Mouse (Mus musculus) hindbrain, embryonic 11.5 days (tissue): Measurements from ENCODE around the gene Nacc1. TPM values are rescaled to one million over a fixed set of nuclear protein-coding genes. Genes with fewer than 3 reads are reported as not detected.
A peak's percentile ranks its signal among the peaks of the same experiment; 100 is the strongest.

Source experiments
- ATAC-seq: fragments of 200-750 bp; cut with Nextera tagmentation; 2 replicates; pipeline ENCODE4 v1.8.0; 2017; ENCODE audit warnings: mild to moderate bottlenecking, moderate TSS enrichment, moderate library complexity; ENCODE audit not compliant: low FRiP score
- DNase-seq: peaks from one replicate; pipeline ENCODE4 v3.0.0-alpha.2; 2015; ENCODE audit warnings: low spot score
- H3K27ac ChIP-seq: fragments of 300-500 bp; sonication (generic); 2 replicates; pipeline ENCODE4 v1.5.1; 2014; ENCODE audit warnings: mild to moderate bottlenecking, low read depth, low read length
- H3K27me3 ChIP-seq: fragments of 300-500 bp; sonication (generic); 2 replicates; pipeline ENCODE4 v1.6.1; 2014; ENCODE audit warnings: mild to moderate bottlenecking, low read length, moderate library complexity, mixed read lengths; ENCODE audit not compliant: control insufficient read depth, insufficient read depth
- H3K36me3 ChIP-seq: fragments of 300-500 bp; sonication (generic); 2 replicates; pipeline ENCODE4 v1.6.1; 2014; ENCODE audit warnings: mild to moderate bottlenecking, low read length, moderate library complexity, mixed read lengths; ENCODE audit not compliant: control insufficient read depth, insufficient read depth
- H3K4me1 ChIP-seq: fragments of 300-500 bp; sonication (generic); replicated peaks from 2 replicates; pipeline ENCODE4 v1.6.1; 2014; ENCODE audit warnings: low read length, mixed read lengths; ENCODE audit not compliant: control insufficient read depth, insufficient read depth
- H3K4me2 ChIP-seq: fragments of 300-500 bp; sonication (generic); replicated peaks from 2 replicates; pipeline ENCODE4 v1.6.1; 2014; ENCODE audit warnings: mild to moderate bottlenecking, low read depth, low read length
- H3K4me3 ChIP-seq: fragments of 300-500 bp; sonication (generic); 2 replicates; pipeline ENCODE4 v1.5.1; 2014; ENCODE audit warnings: low read depth, low read length
- H3K9ac ChIP-seq: fragments of 300-500 bp; sonication (generic); 2 replicates; pipeline ENCODE4 v1.6.1; 2014; ENCODE audit warnings: low read depth, low read length
- H3K9me3 ChIP-seq: fragments of 300-500 bp; sonication (generic); 2 replicates; pipeline ENCODE4 v1.6.1; 2016; ENCODE audit warnings: low read length; ENCODE audit not compliant: control insufficient read depth
- WGBS: fragments of 180-500 bp; shearing (Covaris S2); extraction: QIAGEN DNeasy Blood & Tissue Kit; methylation state at CpG from one replicate; pipeline ENCODE4 v1.1.7; 2014; 5-methylcytosine and 5-hydroxymethylcytosine counted together
- polyA plus RNA-seq: library from polyadenylated mRNA; unstranded; fragments of >200 nt; fragmentation: Nextera tagmentation; extraction: Ambion mirVana; gene quantifications from 2 replicates; pipeline ENCODE4 v1.2.1, GENCODE M21; 2014

The Nacc1 gene
- polyA plus RNA-seq, 1 experiment from 2014 or later: 20.5 TPM

DNA sequence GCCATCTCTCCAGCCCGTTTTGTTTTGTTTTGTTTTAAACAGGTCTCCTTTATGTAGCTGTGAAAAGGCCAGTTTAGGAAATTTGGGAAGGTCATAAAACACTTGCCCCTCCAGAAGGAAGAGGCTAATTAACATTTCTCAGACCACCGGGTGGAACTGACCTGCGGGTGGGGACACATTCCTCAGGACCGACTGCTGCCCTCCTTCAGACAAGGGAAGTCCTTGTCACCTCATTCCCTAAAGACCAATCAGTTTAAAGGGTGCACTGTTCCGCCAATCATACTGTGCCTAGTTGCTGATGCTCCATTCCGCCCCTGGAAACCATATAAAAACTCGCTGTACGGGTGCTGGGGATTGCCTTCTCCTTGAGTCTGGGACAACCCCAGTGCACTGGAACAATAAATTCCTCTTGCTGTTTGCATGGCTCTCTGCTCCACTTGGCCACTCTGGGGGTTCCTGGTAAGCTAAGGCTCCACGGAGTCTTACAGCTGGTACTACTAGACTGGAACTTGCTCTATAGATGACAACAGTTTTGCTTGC lies 34.5 kb downstream of the Nacc1 start:
- DNase-seq: no peak
- H3K4me3 ChIP-seq: no peak overlapping the region
- no peak for ATAC-seq
- peaks cover 17% of the 10 kb centered on the region for H3K4me1 ChIP-seq
- 63% methylated on average over 9 of the region's 9 CpGs for WGBS
- no peak overlapping the region for H3K9ac ChIP-seq
- no peak overlapping the region for H3K4me2 ChIP-seq
- H3K27me3 ChIP-seq: no peaks in the 10 kb centered on the region
- no peaks in the 10 kb centered on the region for H3K36me3 ChIP-seq
- no peaks in the 10 kb centered on the region for H3K9me3 ChIP-seq
- H3K27ac ChIP-seq: no peak overlapping the region

DNA sequence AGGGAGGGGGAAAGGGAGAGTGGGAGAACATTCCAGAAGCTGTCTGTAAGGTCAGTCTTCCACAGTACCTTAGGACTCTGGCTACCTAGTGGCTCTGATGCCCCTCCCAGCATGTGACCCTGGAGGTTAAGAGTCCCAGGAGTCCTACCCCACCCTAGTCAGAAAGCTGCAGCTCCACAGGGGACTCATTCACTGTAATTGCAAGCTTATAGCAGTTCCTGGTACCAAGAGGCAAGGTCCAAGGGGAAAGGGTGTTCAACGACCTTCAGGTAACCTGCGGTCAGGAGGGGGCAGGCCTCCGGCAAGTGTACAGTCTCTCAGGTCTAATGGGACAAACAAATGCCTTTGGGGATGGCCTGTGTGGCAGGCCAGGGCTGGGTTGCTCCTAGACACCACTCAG lies 37.4 kb downstream of the Nacc1 start:
- Histone ChIP-seq H3K4me1 (peaks cover 5% of the 10 kb centered on the region; the same call in 1 of the 2 replicates), H3K27me3 (no peaks in the 10 kb centered on the region), H3K9ac (peak overlapping the region; percentile 19; the same call in 1 of the 2 replicates), H3K27ac (peak overlapping the region; percentile 67), H3K9me3 (no peaks in the 10 kb centered on the region), H3K4me2 (no peak overlapping the region), H3K4me3 (no peak overlapping the region), H3K36me3 (no peaks in the 10 kb centered on the region)
- DNase-seq (no peak), ATAC-seq (no peak)
- WGBS: 38% methylated on average over 3 of the region's 3 CpGs

DNA sequence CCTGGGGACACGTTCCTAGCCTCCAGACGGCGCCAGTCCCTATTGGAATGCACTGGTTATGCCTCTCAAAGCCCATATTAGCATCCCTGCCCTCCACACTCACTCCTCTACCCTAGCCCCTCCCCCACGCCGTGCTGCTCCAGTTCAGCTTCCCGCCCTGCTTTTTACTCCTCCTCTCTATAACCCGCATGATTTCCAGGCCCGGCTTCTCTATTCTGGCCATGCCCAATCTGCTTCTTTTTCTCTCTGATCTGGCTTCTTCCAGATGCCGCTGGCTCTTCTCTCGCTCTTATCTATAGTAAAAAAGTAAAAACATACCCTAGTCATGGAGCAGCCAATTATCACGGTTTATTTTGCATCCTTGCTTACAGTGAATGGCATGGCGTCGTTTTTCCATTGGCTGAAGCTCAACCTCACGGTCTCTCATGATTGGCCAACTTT lies 40.2 kb downstream of the Nacc1 start:
- no peaks in the 10 kb centered on the region for H3K27me3 ChIP-seq
- H3K4me3 ChIP-seq: peak overlapping the region; percentile 12; the same call in 1 of the 2 replicates
- no peak overlapping the region for H3K9ac ChIP-seq
- WGBS: 1% methylated on average over 14 of the region's 14 CpGs
- DNase-seq (peak; percentile 83), ATAC-seq (peak; percentile 76)
- peaks cover 5% of the 10 kb centered on the region; the same call in 1 of the 2 replicates for H3K4me1 ChIP-seq
- no peaks in the 10 kb centered on the region for H3K36me3 ChIP-seq
- peak overlapping the region; percentile 19; the same call in 1 of the 2 replicates for H3K27ac ChIP-seq
- no peaks in the 10 kb centered on the region for H3K9me3 ChIP-seq
- peak overlapping the region; percentile 39 for H3K4me2 ChIP-seq

DNA sequence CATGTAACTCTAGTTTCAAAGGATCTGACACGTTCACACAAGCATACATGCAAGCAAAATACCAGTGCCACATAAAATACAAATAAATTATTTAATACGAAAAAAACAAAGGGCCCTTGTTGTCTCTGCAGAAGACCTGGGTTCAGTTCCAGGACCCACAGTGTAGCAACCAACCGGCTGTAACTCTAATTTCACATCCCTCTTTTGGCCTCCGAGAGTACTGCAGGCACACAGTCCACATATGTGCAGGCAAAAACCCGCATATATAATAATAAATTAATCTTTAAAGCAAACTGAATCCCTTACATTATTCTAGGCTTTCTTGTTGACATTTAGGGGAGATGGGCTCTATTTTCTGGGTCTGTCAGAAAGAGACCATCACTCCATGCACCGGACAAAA lies 40.9 kb downstream of the Nacc1 start:
- H3K27me3 ChIP-seq: no peaks in the 10 kb centered on the region
- no peak for DNase-seq
- H3K4me1 ChIP-seq: peaks cover 5% of the 10 kb centered on the region; the same call in 1 of the 2 replicates
- no peak overlapping the region; the same call in 1 of the 2 replicates for H3K27ac ChIP-seq
- H3K4me2 ChIP-seq: no peak overlapping the region; the same call in 1 of the 2 replicates
- H3K9me3 ChIP-seq: no peaks in the 10 kb centered on the region
- no peak overlapping the region for H3K4me3 ChIP-seq
- ATAC-seq: peak; percentile 36; the same call in 1 of the 2 replicates
- H3K36me3 ChIP-seq: no peaks in the 10 kb centered on the region
- no peak overlapping the region for H3K9ac ChIP-seq
- 64% methylated on average over 6 of the region's 6 CpGs for WGBS

DNA sequence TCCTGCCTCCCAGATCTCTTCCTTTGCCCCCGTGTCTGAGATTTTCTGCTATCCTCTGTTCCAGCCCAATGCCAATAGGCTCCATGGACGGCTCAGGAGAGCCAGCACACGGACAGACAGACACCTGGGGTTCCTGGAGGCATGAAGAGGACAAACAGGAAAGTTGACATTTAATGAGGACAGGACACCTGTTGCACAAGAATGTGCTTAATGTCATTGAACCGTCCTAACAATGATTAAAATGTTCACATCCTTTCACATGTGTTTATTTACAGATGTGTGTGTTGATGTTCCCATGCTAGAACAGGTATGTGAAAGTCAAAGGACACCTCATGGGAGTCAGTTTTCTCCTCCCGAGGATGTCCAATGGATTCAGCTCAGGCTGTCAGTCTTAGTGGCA lies 44.6 kb downstream of the Nacc1 start:
- H3K9me3 ChIP-seq: no peaks in the 10 kb centered on the region
- H3K9ac ChIP-seq: no peak overlapping the region
- no peaks in the 10 kb centered on the region for H3K36me3 ChIP-seq
- no peak overlapping the region for H3K4me2 ChIP-seq
- H3K4me3 ChIP-seq: no peak overlapping the region
- WGBS: 83% methylated on average over 5 of the region's 5 CpGs
- DNase-seq (no peak), ATAC-seq (no peak)
- 0 out of 2 replicates have a peak, but pooled peaks cover 2% of the 10 kb centered on the region for H3K4me1 ChIP-seq
- no peaks in the 10 kb centered on the region for H3K27me3 ChIP-seq
- H3K27ac ChIP-seq: no peak overlapping the region

DNA sequence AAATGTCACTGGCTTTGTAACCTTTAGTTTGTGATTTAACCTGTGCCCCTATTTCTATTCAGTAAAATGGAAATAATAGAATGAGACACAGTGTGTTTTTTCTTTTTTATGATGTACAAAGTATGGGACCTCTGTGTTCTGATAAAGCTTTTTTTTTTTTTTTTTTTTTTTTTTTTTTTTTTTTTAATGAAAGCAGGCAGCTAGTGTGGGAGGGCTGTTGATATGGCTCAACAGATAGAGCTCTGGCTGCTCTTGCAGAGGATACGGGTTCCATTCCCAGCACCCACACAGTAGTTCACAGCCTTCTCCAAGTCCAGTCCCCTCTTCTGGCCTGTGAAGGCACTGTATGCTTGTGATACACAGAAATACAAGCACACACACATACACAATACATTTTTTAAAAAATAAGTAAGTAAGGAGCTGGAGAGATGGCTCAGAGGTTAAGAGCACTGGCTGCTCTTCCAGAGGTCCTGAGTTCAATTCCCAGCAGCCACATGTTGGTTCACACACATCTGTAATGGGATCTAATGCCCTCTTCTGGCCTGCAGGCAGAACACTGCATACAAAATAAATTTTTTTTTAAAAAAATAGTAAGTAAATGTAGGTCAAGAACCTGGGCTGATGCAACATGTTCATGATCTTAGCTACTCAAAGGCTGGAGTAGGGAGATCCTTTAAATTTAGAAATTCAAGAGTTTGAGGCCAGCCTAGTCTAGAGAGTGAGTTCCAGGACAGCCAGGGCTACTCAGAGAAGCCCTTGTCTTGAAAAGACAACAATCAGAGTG lies 45.9 kb downstream of the Nacc1 start:
- H3K9me3 ChIP-seq: no peaks in the 10 kb centered on the region
- no peaks in the 10 kb centered on the region for H3K27me3 ChIP-seq
- H3K4me3 ChIP-seq: no peak overlapping the region
- no peak overlapping the region for H3K27ac ChIP-seq
- WGBS: 81% methylated on average over 1 of the region's 1 CpGs
- H3K9ac ChIP-seq: no peak overlapping the region
- no peak overlapping the region for H3K4me2 ChIP-seq
- ATAC-seq (no peak), DNase-seq (no peak)
- H3K36me3 ChIP-seq: no peaks in the 10 kb centered on the region
- H3K4me1 ChIP-seq: no peaks in the 10 kb centered on the region

DNA sequence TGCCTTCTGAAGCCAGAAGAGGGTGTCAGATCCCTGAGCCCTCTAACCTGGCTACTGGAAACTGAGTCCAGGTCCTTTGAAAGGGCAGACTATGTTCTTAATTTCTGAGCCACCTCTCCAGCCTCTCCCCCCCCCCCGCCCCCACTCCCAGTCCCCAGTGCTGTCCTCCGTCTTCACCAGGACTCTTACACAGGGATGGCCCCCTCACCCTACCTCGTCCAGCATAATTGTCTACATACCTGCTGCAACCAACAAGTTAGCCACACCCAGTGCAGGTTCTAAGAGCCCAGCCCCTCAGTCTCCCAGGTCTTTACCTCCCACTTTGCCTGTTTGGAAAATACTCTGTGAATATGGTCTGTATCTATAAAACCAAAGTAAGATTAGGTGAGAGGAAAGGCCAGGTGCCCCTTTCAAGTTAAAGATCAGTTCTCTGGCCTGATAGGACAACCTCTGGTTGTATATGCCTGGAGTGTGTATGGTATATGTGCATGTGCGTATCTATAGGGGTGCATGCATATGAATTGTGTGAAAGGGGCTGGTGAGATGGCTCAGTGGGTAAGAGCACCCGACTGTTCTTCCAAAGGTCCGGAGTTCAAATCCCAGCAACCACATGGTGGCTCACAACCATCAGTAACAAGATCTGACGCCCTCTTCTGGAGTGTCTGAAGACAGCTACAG lies 46.9 kb downstream of the Nacc1 start:
- Histone ChIP-seq H3K9ac (no peak overlapping the region), H3K4me2 (no peak overlapping the region), H3K36me3 (no peaks in the 10 kb centered on the region), H3K4me3 (no peak overlapping the region), H3K27ac (no peak overlapping the region), H3K9me3 (no peaks in the 10 kb centered on the region), H3K4me1 (no peaks in the 10 kb centered on the region; the same call in 1 of the 2 replicates), H3K27me3 (no peaks in the 10 kb centered on the region)
- 72% methylated on average over 6 of the region's 7 CpGs for WGBS
- no peak for DNase-seq
- ATAC-seq: no peak

DNA sequence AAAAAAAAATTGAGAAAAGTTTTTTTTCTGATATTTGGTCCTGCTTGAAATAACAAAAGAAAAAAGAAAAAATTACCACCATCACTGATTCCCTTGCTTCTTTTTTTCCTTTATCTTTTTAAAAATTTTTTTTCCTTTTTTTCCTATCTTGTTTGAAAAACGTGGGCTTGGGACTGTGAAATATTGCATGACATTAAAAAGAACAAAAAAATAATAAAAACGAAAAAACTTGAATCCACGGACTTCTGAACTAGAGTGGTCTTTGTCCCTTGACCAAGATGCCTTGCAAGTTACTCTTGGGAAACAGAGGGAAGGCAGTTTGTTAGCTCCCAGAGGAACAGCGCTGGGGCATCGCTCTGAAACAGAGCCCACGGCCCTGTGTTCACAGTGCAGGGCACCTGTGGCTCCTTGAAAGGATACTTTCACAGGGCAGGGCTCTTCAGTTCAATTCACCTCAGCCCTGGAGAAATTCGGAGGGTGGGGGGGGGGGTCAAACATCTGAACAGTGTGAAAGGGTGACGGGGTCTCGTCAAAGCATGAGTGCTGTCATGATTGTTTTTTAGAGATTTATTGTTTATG lies 47.6 kb downstream of the Nacc1 start:
- Histone ChIP-seq H3K27ac (no peak overlapping the region), H3K9ac (peak overlapping the region; percentile 47; the same call in 1 of the 2 replicates)
- 35% methylated on average over 9 of the region's 9 CpGs for WGBS

More for the DNA sequence above, 47.6 kb downstream of the Nacc1 start:
- DNase-seq: no peak
- Histone ChIP-seq H3K27me3 (no peaks in the 10 kb centered on the region), H3K4me1 (peaks cover 2% of the 10 kb centered on the region), H3K9me3 (no peaks in the 10 kb centered on the region), H3K36me3 (no peaks in the 10 kb centered on the region), H3K4me2 (peak overlapping the region; percentile 31), H3K4me3 (peak overlapping the region; percentile 33)
- ATAC-seq: no peak
